Mouse (Mus musculus) heart, embryonic 14.5 days (tissue): ENCODE data around the gene Dtnbp1. TPM values are rescaled to one million over a fixed set of nuclear protein-coding genes. Genes with fewer than 3 reads are reported as not detected.
A peak's percentile ranks its signal among the peaks of the same experiment; 100 is the strongest.

ENCODE experiments used
- ATAC-seq: fragments of 200-750 bp; cut with Nextera tagmentation; 2 replicates; pipeline ENCODE4 v1.8.0; 2017; ENCODE audit warnings: low read depth, moderate TSS enrichment; ENCODE audit not compliant: insufficient number of reproducible peaks, insufficient read depth, low FRiP score
- H3K27ac ChIP-seq, 2 experiments: fragments of 200-500 bp in 1 of 2; fragments of 300-500 bp in 1 of 2; sonication (generic) in 1 of 2; replicated peaks in 1 of 2; 2 replicates each; pipeline ENCODE4 v1.5.1; 2012 to 2014; ENCODE audit warnings: low read depth in 2 of 2, low read length in 2 of 2, control low read depth in 1 of 2, mild to moderate bottlenecking in 1 of 2, mixed read lengths in 1 of 2; ENCODE audit not compliant: control insufficient read depth in 1 of 2, insufficient read depth in 1 of 2
- H3K27me3 ChIP-seq: fragments of 300-500 bp; sonication (generic); 2 replicates; pipeline ENCODE4 v1.6.1; 2014; ENCODE audit warnings: mild to moderate bottlenecking, low read length, control low read depth; ENCODE audit not compliant: control insufficient read depth, insufficient read depth
- H3K36me3 ChIP-seq: fragments of 300-500 bp; sonication (generic); 2 replicates; pipeline ENCODE4 v1.6.1; 2014; ENCODE audit warnings: mild to moderate bottlenecking, control low read depth, low read length, mixed read lengths; ENCODE audit not compliant: control insufficient read depth, insufficient read depth
- H3K4me1 ChIP-seq, 2 experiments: fragments of 200-500 bp in 1 of 2; fragments of 300-500 bp in 1 of 2; sonication (generic) in 1 of 2; 2 replicates each; pipeline ENCODE4 v1.6.1; 2012 to 2014; ENCODE audit warnings: low read length in 2 of 2, control low read depth in 1 of 2, mixed read lengths in 1 of 2; ENCODE audit not compliant: control insufficient read depth in 2 of 2, insufficient read depth in 2 of 2
- H3K4me2 ChIP-seq: fragments of 300-500 bp; sonication (generic); 2 replicates; pipeline ENCODE4 v1.6.1; 2014; ENCODE audit warnings: mild to moderate bottlenecking, low read length
- H3K4me3 ChIP-seq, 2 experiments: fragments of 200-500 bp in 1 of 2; fragments of 300-500 bp in 1 of 2; sonication (generic) in 1 of 2; 2 replicates each; pipeline ENCODE4 v1.5.1; 2012 to 2014; ENCODE audit warnings: low read length in 2 of 2, mild to moderate bottlenecking in 2 of 2, control low read depth in 1 of 2, low read depth in 1 of 2, moderate library complexity in 1 of 2; ENCODE audit not compliant: control insufficient read depth in 1 of 2, insufficient read depth in 1 of 2
- H3K9ac ChIP-seq: fragments of 300-500 bp; sonication (generic); 2 replicates; pipeline ENCODE4 v1.6.1; 2014; ENCODE audit warnings: mild to moderate bottlenecking, low read length
- H3K9me3 ChIP-seq: fragments of 300-500 bp; sonication (generic); 2 replicates; pipeline ENCODE4 v1.6.1; 2016; ENCODE audit warnings: low read length, control low read depth; ENCODE audit not compliant: control insufficient read depth
- WGBS: fragments of 180-500 bp; shearing (Covaris S2); extraction: QIAGEN DNeasy Blood & Tissue Kit; methylation state at CpG from one replicate; pipeline ENCODE4 v1.1.7; 2014; 5-methylcytosine and 5-hydroxymethylcytosine counted together
- polyA plus RNA-seq: library from polyadenylated mRNA; unstranded; fragments of >200 nt; fragmentation: Nextera tagmentation; extraction: Ambion mirVana; gene quantifications from 2 replicates; pipeline ENCODE4 v1.2.1, GENCODE M21; 2014

Dtnbp1 gene
- polyA plus RNA-seq, 1 experiment from 2014 or later = 98.5 TPM

DNA sequence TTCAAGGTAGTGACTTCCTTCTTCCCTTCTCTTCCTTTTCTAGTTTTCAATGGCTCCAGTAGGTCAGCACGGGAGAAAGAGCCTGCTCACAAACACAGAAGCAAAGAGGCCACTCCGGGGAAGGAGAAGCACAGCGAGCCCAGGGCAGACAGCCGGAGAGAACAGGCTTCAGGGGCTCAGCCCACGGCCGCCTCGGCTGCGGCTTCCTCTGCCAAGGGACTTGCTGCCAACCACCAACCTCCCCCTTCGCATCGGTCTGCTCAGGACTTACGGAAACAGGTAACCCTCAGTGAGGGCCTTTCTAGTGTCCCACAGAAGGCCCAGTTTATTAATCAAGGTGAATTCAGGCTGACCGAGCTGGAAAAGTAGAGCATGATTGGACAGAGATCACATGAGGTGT, 105.7 kb downstream of the Dtnbp1 start:
- no peak overlapping the region for H3K4me2 ChIP-seq
- H3K36me3 ChIP-seq = peaks cover 40% of the 10 kb centered on the region
- H3K27me3 ChIP-seq = no peaks in the 10 kb centered on the region
- H3K4me1 ChIP-seq = peaks cover 0 to 8% of the 10 kb centered on the region in 2 experiments; a peak in 1 of 4 replicates
- H3K9ac ChIP-seq = no peak overlapping the region
- no peak for ATAC-seq
- WGBS = 93% methylated on average over 12 of the region's 12 CpGs
- no peaks in the 10 kb centered on the region for H3K9me3 ChIP-seq
- no peak overlapping the region for H3K4me3 ChIP-seq
- no peak overlapping the region for H3K27ac ChIP-seq

- Histone ChIP-seq H3K27me3 (no peaks in the 10 kb centered on the region), H3K27ac (no peak overlapping the region), H3K9me3 (no peaks in the 10 kb centered on the region), H3K9ac (no peak overlapping the region), H3K4me2 (no peak overlapping the region), H3K36me3 (peaks cover 22% of the 10 kb centered on the region), H3K4me3 (no peak overlapping the region), H3K4me1 (peaks cover 0 to 13% of the 10 kb centered on the region in 2 experiments; a peak in 2 of 4 replicates)
- 67% methylated on average over 5 of the region's 5 CpGs for WGBS
- ATAC-seq = no peak
Measured at GRCm38 (mm10) chr13:44891813-44892730, 109.9 kb downstream of the Dtnbp1 start.

DNA sequence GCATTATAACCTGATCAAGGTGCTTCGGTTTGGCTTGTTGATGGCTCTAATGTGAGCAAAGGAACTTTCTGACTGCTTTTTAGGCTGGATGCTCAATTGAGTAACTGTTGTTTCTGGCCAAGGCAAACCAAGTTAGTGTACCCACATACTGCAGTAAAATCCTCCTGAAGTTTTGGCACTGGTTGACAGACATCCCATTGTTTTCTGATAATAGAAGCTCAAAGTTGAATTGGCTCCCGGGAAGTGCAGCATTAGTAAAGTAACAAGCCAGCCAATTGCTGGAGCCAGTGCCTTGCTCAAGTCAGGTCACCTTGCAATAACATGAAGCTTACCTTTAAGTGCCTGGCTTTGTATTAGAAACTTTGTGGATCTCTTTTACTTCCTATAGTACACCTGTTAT, 111.3 kb downstream of the Dtnbp1 start:
- Histone ChIP-seq H3K9ac (no peak overlapping the region), H3K4me2 (no peak overlapping the region), H3K9me3 (no peaks in the 10 kb centered on the region), H3K4me1 (peaks cover 0 to 13% of the 10 kb centered on the region in 2 experiments; a peak in 2 of 4 replicates), H3K36me3 (peaks cover 19% of the 10 kb centered on the region), H3K4me3 (no peak overlapping the region), H3K27me3 (no peaks in the 10 kb centered on the region), H3K27ac (no peak overlapping the region)
- 60% methylated on average over 2 of the region's 2 CpGs for WGBS
- ATAC-seq = no peak

DNA sequence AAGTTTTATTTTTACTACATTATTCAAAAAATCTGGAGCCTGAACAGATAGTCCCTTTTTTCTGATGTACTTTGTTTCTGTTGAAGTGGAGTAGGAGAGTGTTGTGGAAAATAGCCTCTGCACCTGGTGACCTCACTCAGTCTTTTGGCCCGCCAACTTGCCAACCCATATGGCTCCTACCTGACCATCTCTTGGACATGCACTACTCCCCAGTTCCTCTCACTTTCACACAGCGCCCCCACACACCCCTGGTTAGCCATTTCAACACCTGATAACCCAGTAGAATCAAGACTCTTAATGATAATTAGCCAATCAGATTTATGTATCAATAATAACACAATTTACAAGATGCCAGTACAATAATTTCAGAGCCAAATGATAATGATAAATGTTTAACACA, 115.7 kb downstream of the Dtnbp1 start:
- Histone ChIP-seq H3K9ac (no peak overlapping the region), H3K4me1 (peaks cover 0 to 6% of the 10 kb centered on the region in 2 experiments; a peak in 1 of 4 replicates), H3K9me3 (no peaks in the 10 kb centered on the region), H3K27me3 (no peaks in the 10 kb centered on the region), H3K36me3 (peaks cover 24% of the 10 kb centered on the region), H3K4me3 (no peak overlapping the region), H3K4me2 (no peak overlapping the region), H3K27ac (no peak overlapping the region)
- ATAC-seq = no peak
- 90% methylated on average over 2 of the region's 2 CpGs for WGBS

- H3K27me3 ChIP-seq = no peaks in the 10 kb centered on the region
- ATAC-seq = no peak
- H3K4me1 ChIP-seq = peaks cover 2 to 20% of the 10 kb centered on the region in 2 experiments
- H3K4me2 ChIP-seq = no peak overlapping the region
- H3K9ac ChIP-seq = no peak overlapping the region
- 84% methylated on average over 4 of the region's 4 CpGs for WGBS
- no peak overlapping the region for H3K4me3 ChIP-seq
- H3K27ac ChIP-seq = 0 out of 4 replicates have a peak overlapping the region, but pooled peaks of 1 of the 2 experiments have one; percentile 33
- H3K36me3 ChIP-seq = peaks cover 15% of the 10 kb centered on the region
- H3K9me3 ChIP-seq = no peaks in the 10 kb centered on the region
Measured at GRCm38 (mm10) chr13:44881001-44881400, 120.9 kb downstream of the Dtnbp1 start.

DNA sequence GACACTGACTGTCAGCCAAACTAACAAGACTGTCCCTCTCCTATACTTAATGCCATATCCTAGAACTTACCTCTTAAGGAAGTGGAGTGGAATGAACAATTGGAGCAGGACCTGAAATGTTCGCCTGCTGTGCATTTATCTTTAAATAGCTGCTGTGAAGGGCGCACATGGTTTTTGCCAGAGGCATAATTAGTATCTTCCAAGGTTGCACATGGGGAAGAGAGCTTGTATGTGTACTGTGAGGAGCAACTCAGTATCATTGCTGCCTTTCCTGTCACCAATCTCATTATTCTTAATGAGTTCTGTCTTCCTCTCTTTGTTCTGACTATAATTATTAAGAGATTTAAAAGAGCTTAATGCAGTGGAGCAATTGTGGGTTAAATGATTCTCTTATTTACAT, 125.1 kb downstream of the Dtnbp1 start:
- Histone ChIP-seq H3K4me1 (peaks cover 2 to 23% of the 10 kb centered on the region in 2 experiments), H3K4me2 (no peak overlapping the region), H3K27me3 (no peaks in the 10 kb centered on the region), H3K36me3 (peaks cover 15% of the 10 kb centered on the region), H3K9me3 (no peaks in the 10 kb centered on the region), H3K9ac (no peak overlapping the region), H3K27ac (no peak overlapping the region), H3K4me3 (no peak overlapping the region)
- WGBS = 61% methylated on average over 2 of the region's 2 CpGs
- ATAC-seq = no peak
